Mouse (Mus musculus): ENCODE results near the gene Zgrf1. TPM values are rescaled to one million over a fixed set of nuclear protein-coding genes. Genes with fewer than 3 reads are reported as not detected.

The Zgrf1 gene
- polyA plus RNA-seq, 1 experiment, result 9.0 TPM

DNA sequence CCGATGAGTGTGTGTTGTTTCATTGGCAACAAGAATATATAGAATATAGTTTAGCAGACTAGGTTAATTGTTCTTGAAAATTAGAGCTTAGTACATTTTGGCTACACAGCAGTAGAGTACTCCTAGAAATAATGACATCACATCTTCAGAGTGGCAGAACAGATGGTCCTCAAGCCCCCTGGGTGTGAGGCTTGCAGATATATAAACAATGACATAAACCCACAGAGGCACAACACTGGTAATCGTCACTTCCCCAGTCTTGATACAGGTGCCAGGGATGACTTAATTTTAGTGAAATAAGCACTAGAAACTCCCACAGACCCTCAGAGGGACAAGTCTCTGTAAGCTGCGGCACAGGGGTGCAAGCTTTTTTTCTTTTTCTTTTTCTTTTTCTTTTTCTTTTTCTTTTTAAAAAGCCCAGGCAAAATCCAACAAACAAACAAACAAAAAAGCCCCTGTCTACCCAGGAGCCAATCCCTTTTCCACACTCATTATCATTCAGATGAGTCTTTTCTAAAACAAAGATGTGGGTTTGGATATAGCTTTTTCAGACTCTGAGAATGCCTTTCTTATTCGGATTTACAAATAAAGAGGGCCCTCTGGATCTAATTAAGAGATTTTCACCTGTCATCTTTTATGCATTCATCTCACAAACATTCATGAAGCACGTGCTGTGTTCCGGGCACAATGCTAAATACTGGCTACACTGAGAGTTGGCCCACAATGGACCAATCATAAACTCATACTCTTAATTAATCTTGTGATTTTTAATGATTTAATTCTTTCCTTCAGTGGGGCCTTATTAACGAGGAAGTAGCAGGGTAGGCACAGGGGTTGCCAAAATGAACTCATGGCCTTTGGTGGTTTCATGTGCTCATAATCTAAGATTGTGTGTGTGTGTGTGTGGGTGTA lies 98.7 kb downstream of the Zgrf1 start:
- TF ChIP-seq POLR2A (IDR thresholded peaks at IDR 0.05; ENCODE audit: low read depth, low read length) (no peak), CTCF (IDR thresholded peaks at IDR 0.05; ENCODE audit: borderline replicate concordance, insufficient read depth, low read length) (no peak)
- no peaks in the 10 kb centered on the region for H3K4me1 ChIP-seq (ENCODE audit: control insufficient read depth, insufficient read depth, low read length)
- H3K27ac ChIP-seq (ENCODE audit: insufficient read depth, low read length), result no peak overlapping the region
- no peak overlapping the region for H3K4me3 ChIP-seq (ENCODE audit: insufficient read depth, low read length)

DNA sequence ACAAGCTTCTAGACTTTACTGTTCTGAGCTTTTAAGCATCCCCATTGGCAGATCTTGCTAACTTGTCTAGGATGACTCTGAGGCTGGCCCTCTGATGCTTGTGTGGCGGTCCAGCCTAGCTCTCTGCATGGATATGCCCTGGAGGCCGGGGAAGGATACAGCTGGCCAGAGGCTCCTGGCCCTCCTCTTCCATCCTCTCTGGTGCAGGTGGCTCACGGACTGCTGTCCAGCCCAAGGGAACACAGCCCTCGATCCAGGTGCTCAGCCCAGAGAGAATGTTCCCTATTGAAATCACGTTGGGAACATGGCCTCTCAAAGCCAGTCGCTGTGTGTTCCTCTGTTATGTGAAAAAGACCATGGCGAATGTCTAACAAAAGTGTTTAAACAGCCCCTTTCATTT lies 107.4 kb downstream of the Zgrf1 start:
- Histone ChIP-seq H3K4me3 (ENCODE audit: insufficient read depth, low read length) (no peak overlapping the region), H3K4me1 (ENCODE audit: control insufficient read depth, insufficient read depth, low read length) (no peaks in the 10 kb centered on the region), H3K27ac (ENCODE audit: insufficient read depth, low read length) (no peak overlapping the region)
- no peak for TF ChIP-seq CTCF (IDR thresholded peaks at IDR 0.05; ENCODE audit: borderline replicate concordance, insufficient read depth, low read length)
- no peak for TF ChIP-seq POLR2A (IDR thresholded peaks at IDR 0.05; ENCODE audit: low read depth, low read length)

DNA sequence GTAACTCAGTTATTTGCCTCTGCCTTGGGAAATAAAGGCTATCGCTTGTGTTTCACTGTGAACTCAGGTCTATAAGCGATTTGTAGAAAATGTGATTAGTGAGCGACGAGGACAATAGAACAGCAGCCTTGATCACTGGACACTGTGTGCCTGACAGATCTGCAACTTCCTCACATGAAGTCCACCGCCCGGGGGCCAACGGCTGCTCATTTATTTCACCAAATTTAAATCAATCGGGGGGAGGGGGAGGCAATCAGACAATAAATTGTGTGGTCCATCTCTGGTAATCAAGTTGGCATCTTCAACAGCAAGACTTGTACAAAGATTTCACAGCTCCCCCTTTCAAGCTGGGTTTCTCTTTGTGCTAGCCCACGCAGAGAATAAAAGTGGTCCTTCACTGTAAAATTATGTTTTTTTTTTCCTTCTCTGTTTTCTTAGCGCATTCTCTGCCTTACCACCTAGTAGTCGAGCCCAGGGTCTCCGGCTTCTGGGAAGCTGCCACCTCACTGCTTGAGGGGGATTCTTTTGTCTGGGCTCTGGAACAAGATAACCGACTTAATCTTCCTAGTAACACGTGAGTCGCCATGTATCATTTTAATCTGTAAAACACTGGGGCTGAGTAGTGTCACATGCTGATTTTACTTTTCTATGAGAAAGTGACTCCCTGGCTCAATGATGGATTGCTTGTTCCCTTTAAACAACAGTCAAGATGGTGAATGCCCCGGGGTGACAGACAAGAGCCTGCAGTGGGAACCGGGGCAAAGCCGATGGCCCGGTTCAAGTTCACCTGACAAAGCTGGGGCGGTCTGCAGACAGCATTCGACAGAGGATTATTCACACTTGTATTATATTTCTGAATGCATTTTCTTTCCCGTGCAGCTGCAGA lies 108.6 kb downstream of the Zgrf1 start:
- TF ChIP-seq POLR2A (IDR thresholded peaks at IDR 0.05; ENCODE audit: low read depth, low read length) (no peak), CTCF (IDR thresholded peaks at IDR 0.05; ENCODE audit: borderline replicate concordance, insufficient read depth, low read length) (no peak)
- Histone ChIP-seq H3K4me1 (ENCODE audit: control insufficient read depth, insufficient read depth, low read length) (no peaks in the 10 kb centered on the region), H3K27ac (ENCODE audit: insufficient read depth, low read length) (no peak overlapping the region), H3K4me3 (ENCODE audit: insufficient read depth, low read length) (no peak overlapping the region)

Other genes with a start within 250 kb of the Zgrf1 start
- 39.5 and 53.8 TPM in 2 replicates for gene Ank2, start 54.1 kb upstream of the Zgrf1 start, polyA plus RNA-seq (2011; ENCODE audit: insufficient read length, low read depth, missing spikeins)
- 36.8 and 42.6 TPM in 2 replicates for gene Larp7, start 140 bp upstream of the Zgrf1 start, polyA plus RNA-seq (2011; ENCODE audit: insufficient read length, low read depth, missing spikeins)
- not detected in 2 replicates for gene Neurog2, start 79.6 kb downstream of the Zgrf1 start, polyA plus RNA-seq (2011; ENCODE audit: insufficient read length, low read depth, missing spikeins)
- gene Alpk1, start 227.0 kb downstream of the Zgrf1 start, polyA plus RNA-seq (2011; ENCODE audit: insufficient read length, low read depth, missing spikeins), result 6.1 and 6.2 TPM in 2 replicates
- gene Tifa, start 236.3 kb downstream of the Zgrf1 start, polyA plus RNA-seq (2011; ENCODE audit: insufficient read length, low read depth, missing spikeins), result 2.3 and 2.6 TPM in 2 replicates

Data from embryonic fibroblast, embryonic 13.5 days (primary cell).